Comparison of ENCODE assay signal across 33 mouse cellular contexts in genomic region chr5:30438931-30439330, GRCm38 (mm10). TPM values are rescaled to one million over a fixed set of nuclear protein-coding genes. Genes with fewer than 3 reads are reported as not detected.
DNase-seq lines count a peak whose midpoint lies in the region; ATAC-seq and TF ChIP-seq lines count a peak whose summit lies in the region.
"Had no signal": no experiment of that assay in that cellular context is flagged by ENCODE, and none has a peak within 500 bp of the region (broad histone marks: within the 10 kb centered on the region; RNA-seq: fewer than 3 reads in every experiment).

No protein-coding gene starts in this region.

- no peak for TF ChIP-seq POLR2A in cerebellum, adult 2 months (IDR thresholded peaks at IDR 0.05; ENCODE audit: borderline replicate concordance, insufficient read depth, low read length)
- TF ChIP-seq POLR2A in ES-Bruce4 (IDR thresholded peaks at IDR 0.05; ENCODE audit: insufficient read depth, low read length), result no peak
- TF ChIP-seq POLR2A in MEL (IDR thresholded peaks at IDR 0.05; ENCODE audit: control insufficient read depth in 1 of 2, insufficient read depth in 1 of 2, low read depth in 1 of 2, low read length in 2 of 2, poor library complexity in 1 of 2), result no peak

- TF ChIP-seq RAD21 in MEL (IDR thresholded peaks at IDR 0.05; ENCODE audit: low read depth, low read length), result no peak; the same call in 1 of the 2 replicates

- no peak for TF ChIP-seq CTCF in cerebellum, adult 2 months (IDR thresholded peaks at IDR 0.05; ENCODE audit: borderline replicate concordance, insufficient read depth, low read depth, low read length)
- TF ChIP-seq CTCF in ES-Bruce4 (IDR thresholded peaks at IDR 0.05; ENCODE audit: low read depth, low read length) (peak; percentile 19), MEL (IDR thresholded peaks at IDR 0.05 in 2 of 3, conservative IDR thresholded peaks at IDR 0.05 in 1 of 3; ENCODE audit: control insufficient read depth in 1 of 3, insufficient read depth in 1 of 3, low read depth in 2 of 3, low read length in 3 of 3, poor library complexity in 1 of 3, severe bottlenecking in 1 of 3) (peak; percentile 18 to 38 (median 28); a peak in 5 of 6 replicates)

- no peak for TF ChIP-seq EP300 in ES-Bruce4 (IDR thresholded peaks at IDR 0.05; ENCODE audit: insufficient read depth, low read depth, low read length)
- TF ChIP-seq EP300 in MEL (IDR thresholded peaks at IDR 0.05; ENCODE audit: low read depth in 1 of 2, low read length in 2 of 2), result no peak

- H3K4me2 ChIP-seq in intestine, embryonic 16.5 days (ENCODE audit: low read depth, low read length), result no peak overlapping the region
- H3K4me2 ChIP-seq: embryonic facial prominence, embryonic 12.5 days; embryonic facial prominence, embryonic 15.5 days; heart, embryonic 12.5 days; heart, embryonic 15.5 days; hindbrain, embryonic 13.5 days; intestine, embryonic 15.5 days had no signal

- no peak overlapping the region for H3K27ac ChIP-seq in cerebellum, adult 2 months (ENCODE audit: insufficient read depth, low read length)
- H3K27ac ChIP-seq in ES-Bruce4 (ENCODE audit: insufficient read depth, low read length) (no peak overlapping the region), MEL (ENCODE audit: control insufficient read depth, low read depth, low read length) (no peak overlapping the region)
- no peak overlapping the region for H3K27ac ChIP-seq in intestine, embryonic 16.5 days (ENCODE audit: low read length)
- H3K27ac ChIP-seq: embryonic facial prominence, embryonic 12.5 days; embryonic facial prominence, embryonic 15.5 days; gastrocnemius, adult 2 months; heart, embryonic 15.5 days; hindbrain, embryonic 10.5 days; hindbrain, embryonic 13.5 days; intestine, embryonic 15.5 days had no signal

- H3K9ac ChIP-seq in ES-Bruce4 (ENCODE audit: low read depth, poor library complexity, severe bottlenecking) (no peak overlapping the region), MEL (ENCODE audit: control insufficient read depth, low read depth, low read length, poor library complexity, severe bottlenecking) (no peak overlapping the region)
- no peak overlapping the region for H3K9ac ChIP-seq in intestine, embryonic 16.5 days (ENCODE audit: low read depth, low read length)
- H3K9ac ChIP-seq: embryonic facial prominence, embryonic 12.5 days; embryonic facial prominence, embryonic 15.5 days; forebrain, postnatal 0 days; heart, embryonic 12.5 days; heart, embryonic 15.5 days; hindbrain, embryonic 13.5 days; intestine, embryonic 15.5 days had no signal

- no peak overlapping the region for H3K4me3 ChIP-seq in cerebellum, adult 2 months (replicated peaks; ENCODE audit: insufficient read depth, low read depth, low read length)
- no peak overlapping the region for H3K4me3 ChIP-seq in ES-Bruce4 (ENCODE audit: low read depth, low read length)
- no peak overlapping the region for H3K4me3 ChIP-seq in MEL (ENCODE audit: control insufficient read depth in 1 of 2, insufficient read depth in 1 of 2, low read depth in 2 of 2, low read length in 2 of 2)
- H3K4me3 ChIP-seq in intestine, embryonic 16.5 days (ENCODE audit: low read length), result no peak overlapping the region
- H3K4me3 ChIP-seq: embryonic facial prominence, embryonic 12.5 days; embryonic facial prominence, embryonic 15.5 days; gastrocnemius, adult 2 months; heart, embryonic 12.5 days; heart, embryonic 15.5 days; hindbrain, embryonic 10.5 days; hindbrain, embryonic 13.5 days; intestine, embryonic 15.5 days had no signal

- H3K9me3 ChIP-seq in ES-Bruce4 (replicated peaks; ENCODE audit: control insufficient read depth, insufficient read depth, low read length, poor library complexity, severe bottlenecking) (no peaks in the 10 kb centered on the region), MEL (replicated peaks; ENCODE audit: insufficient read depth, low read length) (no peaks in the 10 kb centered on the region)
- no peaks in the 10 kb centered on the region for H3K9me3 ChIP-seq in intestine, embryonic 16.5 days (ENCODE audit: control insufficient read depth, low read length)
- H3K9me3 ChIP-seq: embryonic facial prominence, embryonic 12.5 days; embryonic facial prominence, embryonic 15.5 days; heart, embryonic 12.5 days; heart, embryonic 15.5 days; hindbrain, embryonic 10.5 days; hindbrain, embryonic 13.5 days; intestine, embryonic 15.5 days had no signal

- H3K36me3 ChIP-seq in ES-Bruce4 (ENCODE audit: control insufficient read depth, insufficient read depth, low read length, poor library complexity, severe bottlenecking) (no peaks in the 10 kb centered on the region), MEL (ENCODE audit: control insufficient read depth in 1 of 2, insufficient read depth in 2 of 2, low read length in 2 of 2) (no peaks in the 10 kb centered on the region)
- H3K36me3 ChIP-seq in intestine, embryonic 16.5 days (ENCODE audit: control insufficient read depth, insufficient read depth, low read length), result no peaks in the 10 kb centered on the region
- H3K36me3 ChIP-seq: embryonic facial prominence, embryonic 12.5 days; embryonic facial prominence, embryonic 15.5 days; heart, embryonic 12.5 days; heart, embryonic 15.5 days; hindbrain, embryonic 10.5 days; hindbrain, embryonic 13.5 days; intestine, embryonic 15.5 days had no signal

- no peak for ATAC-seq in intestine, embryonic 16.5 days
- ATAC-seq: forebrain, embryonic 14.5 days; forebrain, postnatal 0 days; hindbrain, embryonic 16.5 days; intestine, embryonic 15.5 days had no signal

- WGBS in cerebellum, adult 2 months, result 17% methylated on average over 2 of the region's 2 CpGs
- WGBS in intestine, embryonic 16.5 days, result 51% methylated on average over 2 of the region's 2 CpGs

- no peaks in the 10 kb centered on the region for H3K79me2 ChIP-seq in MEL (ENCODE audit: control insufficient read depth, insufficient read depth, low read length, poor library complexity)

- DNase-seq in cerebellum, postnatal 10 days, result peak; percentile 50 to 61
- DNase-seq in cerebellum, adult 2 months, result no peak
- DNase-seq in MEL (ENCODE audit: low read depth, low spot score), result peak; percentile 12
- no peak for DNase-seq in right cerebral cortex, postnatal 4 days
- DNase-seq in ovary, postnatal 10 days (ENCODE audit: low spot score), result no peak
- DNase-seq: adrenal gland, adult 8-10 months; adrenal gland, postnatal 25 days; B cell, adult 2 months; cerebellum, adult 11-12 months; cerebellum, adult 9-10 months; cerebellum, postnatal 25 days; forebrain, postnatal 0 days; gastrocnemius, adult 2 months; gastrocnemius, postnatal 14 days; heart, adult 11 months; heart, postnatal 10 days; heart, postnatal 36 days had no signal

- no peaks in the 10 kb centered on the region for H3K4me1 ChIP-seq in cerebellum, adult 2 months (ENCODE audit: control insufficient read depth, insufficient read depth, low read length)
- H3K4me1 ChIP-seq in ES-Bruce4 (ENCODE audit: control insufficient read depth, insufficient read depth, low read length) (no peaks in the 10 kb centered on the region), MEL (ENCODE audit: control insufficient read depth in 1 of 2, insufficient read depth in 2 of 2, low read length in 2 of 2) (no peaks in the 10 kb centered on the region)
- H3K4me1 ChIP-seq in intestine, embryonic 16.5 days (ENCODE audit: control insufficient read depth, insufficient read depth, low read length), result no peaks in the 10 kb centered on the region
- H3K4me1 ChIP-seq: embryonic facial prominence, embryonic 12.5 days; embryonic facial prominence, embryonic 15.5 days; hindbrain, embryonic 10.5 days; hindbrain, embryonic 13.5 days had no signal

- H3K27me3 ChIP-seq in cerebellum, adult 2 months (ENCODE audit: control insufficient read depth, insufficient read depth, low read length), result no peaks in the 10 kb centered on the region
- no peaks in the 10 kb centered on the region for H3K27me3 ChIP-seq in ES-Bruce4 (ENCODE audit: control insufficient read depth, insufficient read depth, low read length, poor library complexity, severe bottlenecking)
- H3K27me3 ChIP-seq in MEL (ENCODE audit: control insufficient read depth in 1 of 2, insufficient read depth in 2 of 2, low read length in 2 of 2), result peaks cover 25 to 28% of the 10 kb centered on the region in 2 experiments
- H3K27me3 ChIP-seq in intestine, embryonic 16.5 days (replicated peaks; ENCODE audit: control insufficient read depth, insufficient read depth, low read length), result no peaks in the 10 kb centered on the region
- H3K27me3 ChIP-seq: embryonic facial prominence, embryonic 12.5 days; embryonic facial prominence, embryonic 15.5 days; heart, embryonic 12.5 days; heart, embryonic 15.5 days; hindbrain, embryonic 13.5 days; intestine, embryonic 15.5 days had no signal

TF ChIP-seq in MEL, 35 proteins besides CTCF, POLR2A, EP300 and RAD21:
- TF ChIP-seq SMC3 (IDR thresholded peaks at IDR 0.05; ENCODE audit: low read depth, low read length) (peak; percentile 33), KAT2A (conservative IDR thresholded peaks at IDR 0.05; ENCODE audit: low read depth, low read length) (no peak)

RNA-seq across cellular contexts. Expression of gene Otof, which starts 22.8 kb away (rescaled TPM):
- polyA plus RNA-seq in cerebellum, adult 2 months (2012; rRNA removed), result 2.6 and 3.1 TPM in 2 replicates
- polyA plus RNA-seq in ES-Bruce4 (2011; ENCODE audit: insufficient read depth, insufficient read length, low read depth, missing spikeins) (not detected in 2 replicates), MEL (2012; ENCODE audit: insufficient read depth in 1 of 2, insufficient read length in 2 of 2, low read depth in 1 of 2, low replicate concordance in 2 of 2, missing spikeins in 1 of 2) (under 1 TPM in 1 of 2 experiments, not detected in 1; 0.01 TPM)
- not detected in 2 replicates for total RNA-seq in MEL (2012; rRNA removed)
- polyA plus RNA-seq in intestine, embryonic 16.5 days (2015; fragmentation: Nextera tagmentation; extraction: Ambion mirVana), result 0.53 and 0.60 TPM in 2 replicates
- total RNA-seq: common myeloid progenitor, adult 5-6 weeks; heart, postnatal 36 days had no signal

RNA-seq across cellular contexts. Expression of gene 1700001C02Rik, which starts 26.9 kb away (rescaled TPM):
- polyA plus RNA-seq in cerebellum, adult 2 months (2012; rRNA removed), result 0.52 and 1.7 TPM in 2 replicates
- polyA plus RNA-seq in ES-Bruce4 (2011; ENCODE audit: insufficient read depth, insufficient read length, low read depth, missing spikeins), result not detected in 2 replicates
- total RNA-seq in MEL (2012; rRNA removed), result not detected in 2 replicates
- polyA plus RNA-seq in MEL (2012; ENCODE audit: insufficient read depth in 1 of 2, insufficient read length in 2 of 2, low read depth in 1 of 2, low replicate concordance in 2 of 2, missing spikeins in 1 of 2), result not detected
- not detected in 2 replicates for polyA plus RNA-seq in intestine, embryonic 16.5 days (2015; fragmentation: Nextera tagmentation; extraction: Ambion mirVana)
- total RNA-seq: adrenal gland, adult 8-10 months; adrenal gland, postnatal 25 days; CH12.LX; common myeloid progenitor, adult 5-6 weeks; gastrocnemius, adult 2 months; gastrocnemius, postnatal 14 days; gastrocnemius, postnatal 4 days; heart, postnatal 10 days; heart, postnatal 36 days had no signal
- polyA plus RNA-seq: embryonic facial prominence, embryonic 12.5 days; forebrain, embryonic 11.5 days; frontal cortex, adult 2 months; heart, embryonic 12.5 days; heart, embryonic 15.5 days; intestine, embryonic 15.5 days had no signal

Comparison
In these comparisons a context has a peak if more than half of its experiments do, and no peak if none do; other contexts are left out.
1. DNase-seq: peak in cerebellum, postnatal 10 days (2 of 2) and MEL (single experiment); none in cerebellum, adult 2 months (0 of 2), right cerebral cortex, postnatal 4 days (single experiment) and ovary, postnatal 10 days (single experiment).